Mouse (Mus musculus) kidney, postnatal 14 days (tissue): ENCODE results near the gene Gm28845.

ENCODE experiments used
- DNase-seq: peaks from one replicate; pipeline ENCODE4 v3.0.0; 2022; ENCODE audit warnings: mixed read lengths

Gm28845 gene

GRCm38 (mm10) chr1:65119438-65119837, at the start of gene Gm28845:
Gm28845 (minus strand) TSS chr1:65119558.
- DNase-seq, result no peak

DNA sequence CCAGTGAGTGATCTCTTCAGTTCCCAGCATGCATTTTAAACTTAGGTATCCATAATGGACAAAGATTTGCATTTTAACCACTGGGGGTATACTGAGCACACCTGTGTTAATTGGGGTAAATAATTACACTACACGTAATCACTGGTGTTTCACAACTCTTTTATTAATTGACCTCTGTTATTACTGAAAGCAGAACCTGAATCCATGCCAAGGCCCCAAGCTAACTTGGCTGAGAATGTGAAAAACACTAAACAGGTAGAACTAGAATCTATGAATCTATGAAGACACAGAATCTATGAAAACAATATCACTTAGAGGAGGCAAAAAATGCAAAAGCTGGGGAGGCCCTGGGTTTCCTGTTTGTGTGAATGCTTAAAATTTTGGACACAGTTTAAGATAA, 48.1 kb upstream of the Gm28845 start:
- DNase-seq, result peak; percentile 37

DNA sequence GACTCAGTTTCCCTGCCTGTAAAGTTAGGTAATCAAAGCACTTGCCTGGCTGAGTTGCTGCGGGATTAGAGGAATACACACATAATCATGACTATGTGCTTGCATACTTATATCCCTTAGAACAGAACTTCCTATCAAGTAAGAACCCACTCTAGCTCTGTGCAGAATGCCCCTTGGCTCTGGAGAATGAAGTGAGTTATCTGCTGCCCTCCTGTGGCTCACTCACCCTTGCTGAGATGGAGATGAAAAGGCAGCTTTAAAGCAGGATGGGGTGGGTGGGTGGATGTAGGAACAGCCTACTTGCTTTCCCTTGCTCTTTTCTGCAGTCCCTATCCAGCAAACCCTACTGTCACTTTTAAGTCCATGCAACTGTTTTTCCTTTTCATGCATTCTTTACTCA, 42.9 kb upstream of the Gm28845 start:
- no peak for DNase-seq

DNA sequence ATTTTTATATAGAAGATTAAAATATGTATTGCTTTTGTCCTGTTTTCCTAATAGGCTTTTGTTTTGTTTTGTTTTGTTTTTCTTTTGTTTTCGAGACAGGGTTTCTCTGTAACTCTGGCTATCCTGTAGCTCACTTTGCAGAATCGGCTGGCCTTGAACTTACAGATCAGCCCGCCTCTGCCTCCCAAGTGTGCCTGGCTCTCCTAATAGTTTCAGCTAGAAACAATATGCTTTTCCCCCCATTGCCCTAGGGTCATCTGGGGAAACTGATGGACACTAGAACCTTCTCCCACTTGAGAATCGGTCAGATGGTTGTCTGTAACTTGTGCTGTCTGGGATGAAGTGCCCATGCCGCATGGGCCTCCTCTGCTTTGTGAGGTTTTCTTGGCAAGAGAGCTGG, 36.8 kb upstream of the Gm28845 start:
- DNase-seq, result no peak

DNA sequence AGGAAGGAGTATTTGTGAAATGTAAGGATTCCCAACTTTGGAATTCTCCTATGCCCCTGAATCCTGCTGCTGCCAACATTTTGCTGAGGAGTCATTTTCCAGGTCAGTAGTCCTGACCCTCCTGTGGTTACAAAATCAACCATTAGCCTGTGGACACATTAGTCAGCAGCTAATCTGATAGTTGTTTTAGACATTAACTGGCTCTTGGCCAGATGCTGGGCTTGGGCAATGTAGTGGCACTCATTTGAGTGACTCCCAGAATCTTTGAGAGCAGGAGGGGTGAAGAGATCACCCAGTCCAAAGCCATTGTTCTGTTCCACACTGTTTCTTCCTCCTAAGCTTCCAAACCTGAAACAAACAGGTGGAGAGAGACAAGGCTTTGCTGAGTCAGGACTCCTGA, 35.5 kb upstream of the Gm28845 start:
- DNase-seq, result peak; percentile 87

- no peak for DNase-seq
These were observed 28.6 kb upstream of the Gm28845 start for GRCm38 (mm10) chr1:65147971-65148370.

DNA sequence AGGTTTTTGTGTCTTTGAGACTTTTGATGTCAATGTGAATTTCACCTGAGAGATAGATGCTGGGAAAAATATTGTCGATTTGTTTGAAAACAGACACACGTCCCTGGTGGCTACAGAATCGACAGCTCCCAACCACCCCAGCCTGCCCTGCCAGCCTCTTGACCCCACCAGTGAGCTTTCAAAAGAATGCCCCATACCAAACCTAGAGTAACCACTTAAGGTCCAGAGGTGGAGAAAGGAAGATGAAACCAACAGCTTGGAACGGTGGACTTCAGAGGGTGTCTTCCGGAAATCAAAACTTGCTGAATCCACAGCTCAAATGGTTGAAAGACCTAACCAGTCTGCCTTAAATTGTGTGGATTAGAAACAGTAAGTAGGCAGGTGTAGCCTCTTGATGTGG, 28.0 kb upstream of the Gm28845 start:
- no peak for DNase-seq

GRCm38 (mm10) chr1:65146601-65147000, 27.2 kb upstream of the Gm28845 start:
- no peak for DNase-seq

- DNase-seq, result no peak
These were observed 25.4 kb upstream of the Gm28845 start for GRCm38 (mm10) chr1:65144783-65145182.

DNA sequence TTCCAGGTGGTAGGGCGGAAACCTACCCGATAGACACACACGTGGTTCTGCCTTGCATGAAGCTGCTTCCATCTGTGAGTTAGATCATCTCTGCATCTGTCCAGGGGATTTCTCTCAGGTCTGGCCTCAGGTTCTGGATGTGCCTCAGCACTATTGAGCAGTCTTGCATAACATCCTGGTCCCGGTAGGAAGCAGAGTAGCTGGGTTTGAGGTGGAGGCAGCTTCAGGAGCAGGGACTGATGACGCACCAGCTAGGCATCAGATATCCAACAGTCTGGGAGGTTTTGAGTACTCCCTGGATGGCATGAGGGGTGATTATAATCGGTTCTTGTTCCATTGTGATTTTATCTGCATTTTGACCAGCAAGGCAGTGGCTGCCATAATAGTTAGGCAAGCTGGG, 18.2 kb upstream of the Gm28845 start:
- no peak for DNase-seq

DNA sequence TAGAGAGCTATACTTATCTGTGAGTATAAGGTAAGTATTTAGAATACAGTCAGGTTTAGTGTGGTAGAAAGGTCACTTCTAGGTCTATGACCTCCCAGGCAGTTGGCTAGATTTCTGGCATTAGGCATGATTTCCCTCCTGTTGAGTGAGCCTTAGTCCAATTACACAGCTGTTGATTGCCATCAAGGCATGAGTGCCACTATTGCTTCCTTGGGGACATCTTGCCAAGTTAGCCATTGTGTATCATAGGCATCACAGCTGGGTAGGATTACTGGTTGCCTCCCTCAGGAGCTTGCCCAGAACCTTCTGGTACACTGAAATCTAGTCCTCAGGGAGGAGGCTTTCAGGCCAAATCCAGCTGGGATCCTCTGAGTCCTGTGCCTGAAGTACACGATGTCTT, 13.5 kb upstream of the Gm28845 start:
- no peak for DNase-seq

DNA sequence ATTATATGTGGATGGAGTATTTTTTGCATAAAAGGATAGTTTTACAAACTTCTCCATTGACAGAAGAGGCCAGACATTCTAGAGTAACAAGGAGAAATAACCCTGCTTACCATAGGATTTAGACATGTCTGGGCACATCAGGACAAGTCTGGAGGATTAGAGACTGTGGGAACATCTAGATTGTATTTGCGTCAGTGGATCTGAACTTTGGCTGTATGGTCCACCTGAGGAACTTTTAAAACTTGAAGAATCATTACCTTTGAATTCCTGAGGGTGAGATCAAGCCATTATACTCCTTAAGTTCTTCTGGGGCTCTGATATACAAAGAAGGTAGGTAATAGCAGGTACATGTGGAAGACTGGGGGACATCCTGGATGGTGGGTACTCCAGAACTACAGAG, 12.3 kb upstream of the Gm28845 start:
- no peak for DNase-seq

DNA sequence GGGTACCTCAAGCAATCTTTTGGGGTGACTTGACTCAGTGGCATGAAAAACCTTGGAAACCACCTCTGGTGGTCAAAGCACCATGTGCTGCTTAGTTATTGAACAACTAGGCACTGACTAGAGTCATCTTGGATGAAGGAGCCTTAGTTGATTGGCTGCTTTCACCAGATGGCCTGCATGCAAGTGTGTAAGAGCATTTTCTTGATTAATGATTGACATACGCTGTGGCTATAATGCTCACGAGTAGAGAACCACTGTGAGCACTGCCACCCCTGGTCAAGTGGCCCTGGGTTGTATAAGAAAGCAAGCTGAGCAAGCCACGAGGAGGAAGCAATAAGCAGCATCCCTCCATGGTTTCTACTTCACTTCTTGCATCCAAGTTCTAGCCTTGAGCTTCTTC, 10.9 kb upstream of the Gm28845 start:
- peak; percentile 34 for DNase-seq

GRCm38 (mm10) chr1:65129634-65130180, 10.3 kb upstream of the Gm28845 start:
- DNase-seq, result no peak

DNA sequence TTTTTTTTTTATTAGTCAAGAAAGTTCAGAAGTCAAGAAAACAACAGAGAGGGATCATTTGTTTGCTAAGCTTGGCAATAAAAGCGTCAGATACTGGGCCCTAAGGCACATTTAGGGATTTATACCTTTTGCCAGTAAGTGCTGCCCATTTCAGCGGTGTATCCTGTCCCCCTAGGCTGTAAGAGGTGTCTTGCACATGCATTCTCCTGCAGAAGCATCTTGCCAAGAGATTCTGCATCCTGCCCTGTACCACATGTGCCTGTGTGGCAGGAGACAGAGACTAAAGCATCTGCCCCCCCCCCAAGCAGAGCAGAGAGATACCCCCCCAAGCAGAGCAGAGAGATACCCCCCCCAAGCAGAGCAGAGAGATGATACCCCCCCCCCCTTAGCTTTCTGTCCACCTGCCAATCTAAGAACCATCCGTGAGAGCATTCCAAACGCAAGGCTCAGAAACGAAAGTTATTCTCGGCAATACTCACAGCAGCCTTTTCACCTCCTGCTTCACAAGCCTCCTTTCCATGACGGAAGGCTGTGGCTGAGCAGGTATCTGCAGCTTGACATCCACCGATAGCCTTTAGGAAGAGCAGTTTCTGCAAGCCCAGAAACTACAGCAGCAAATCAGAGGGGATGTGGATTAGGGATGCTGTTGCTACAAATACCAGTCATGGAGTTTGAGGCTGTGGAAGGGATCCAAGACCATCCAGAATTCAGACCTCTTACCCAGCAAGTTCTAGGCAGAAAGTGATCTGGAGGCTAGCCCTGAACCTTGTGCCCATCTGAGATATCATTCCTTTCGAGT, 3.4 kb upstream of the Gm28845 start, which contains the start of gene D630023F18Rik:
Gene D630023F18Rik, minus strand, starts transcription at position 641 of the 799 bp plus-strand sequence.
- DNase-seq, result no peak

DNA sequence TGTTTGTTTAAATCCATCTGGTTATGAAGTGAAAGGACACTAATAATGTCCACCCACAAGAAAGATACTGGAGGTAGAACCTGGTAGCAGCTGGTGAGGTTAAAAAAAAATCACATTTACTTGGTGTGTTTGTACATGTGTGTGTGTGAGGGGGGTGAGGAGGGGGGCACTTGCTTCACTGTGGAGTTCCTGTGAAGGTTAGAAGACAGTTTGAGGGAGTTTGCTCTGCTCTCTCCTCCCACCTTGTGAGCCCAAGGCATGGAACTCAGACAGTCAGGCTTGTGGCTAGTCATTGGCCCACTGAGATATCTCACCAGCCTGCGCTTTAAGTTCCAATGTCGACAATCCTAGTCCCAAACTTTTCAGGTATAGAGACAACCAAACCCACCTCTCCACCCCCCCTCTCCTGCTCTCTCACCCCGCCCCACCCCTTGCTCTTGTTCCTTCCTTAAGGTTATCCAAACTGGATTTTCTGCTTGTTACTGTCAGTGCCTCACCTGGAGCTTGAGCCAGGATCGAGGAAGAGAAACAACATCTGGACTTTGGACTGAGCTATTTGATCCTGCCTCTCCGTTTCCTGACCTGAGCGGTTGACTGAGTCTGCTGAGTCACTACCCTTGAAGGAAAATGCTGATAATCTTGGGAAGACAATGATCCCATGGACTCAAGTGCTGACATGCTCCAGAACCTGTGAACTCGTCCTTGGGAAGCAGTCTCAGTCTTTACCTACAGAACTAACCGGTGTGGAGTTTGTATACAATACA, 1.0 kb downstream of the Gm28845 start:
- DNase-seq, result peak; percentile 74

- DNase-seq, result no peak
These were observed 5.7 kb downstream of the Gm28845 start for GRCm38 (mm10) chr1:65113536-65114172.

DNA sequence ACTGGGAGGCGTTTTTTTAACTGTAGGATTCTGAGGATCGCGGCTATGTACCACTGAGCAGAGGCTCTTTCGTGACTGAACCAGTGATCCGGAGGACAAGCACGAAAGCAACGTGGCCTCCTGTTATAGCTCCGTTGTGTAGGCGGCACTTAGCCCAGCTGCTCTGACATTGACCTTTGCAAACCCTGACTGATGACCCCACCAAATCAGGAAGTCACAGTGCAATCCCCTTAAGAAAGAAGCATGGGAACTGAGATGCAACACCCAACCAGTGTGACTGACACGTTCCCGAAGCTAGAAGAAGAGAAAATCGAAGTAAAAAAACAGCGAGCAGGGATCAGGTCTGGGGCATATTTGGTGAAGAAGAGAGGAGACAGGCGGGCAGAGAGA, 6.6 kb downstream of the Gm28845 start:
- DNase-seq, result no peak

DNA sequence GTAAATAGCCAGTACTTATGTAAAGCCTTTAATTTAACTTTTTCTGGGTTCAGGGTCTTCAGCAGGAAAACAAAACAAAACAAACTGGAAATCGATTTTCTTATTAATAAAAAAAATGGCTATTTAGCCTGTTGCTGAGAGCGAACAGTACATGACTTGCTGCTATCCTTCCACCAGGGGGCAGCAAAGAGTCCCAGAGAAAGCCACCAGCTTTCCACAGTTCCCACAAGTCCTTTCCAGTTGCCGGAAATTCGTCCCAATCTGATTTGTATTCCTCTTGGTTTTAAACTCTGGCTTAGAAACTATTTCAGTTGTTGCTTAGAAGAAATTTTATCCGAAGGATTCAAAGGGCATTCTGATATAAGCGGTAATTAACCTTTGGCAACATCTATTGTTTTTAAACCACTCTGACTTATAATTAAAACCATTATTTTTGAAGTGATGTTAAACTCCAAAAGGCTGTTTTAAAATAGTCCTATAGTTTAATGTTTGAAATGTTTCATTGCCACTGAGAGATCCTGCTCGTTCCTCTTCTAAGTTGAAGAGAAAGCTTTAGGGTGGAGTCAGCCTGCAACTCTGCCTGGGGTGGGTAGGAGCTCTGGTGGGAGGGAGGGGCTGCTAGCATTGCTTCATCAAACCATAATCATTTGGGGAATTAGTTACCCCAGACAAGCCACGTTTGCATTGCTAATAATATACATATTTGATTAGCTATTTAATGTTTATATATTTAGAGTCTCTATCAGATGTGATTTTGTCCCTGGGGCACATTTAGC, 7.1 kb downstream of the Gm28845 start:
- DNase-seq, result peak; percentile 83

DNA sequence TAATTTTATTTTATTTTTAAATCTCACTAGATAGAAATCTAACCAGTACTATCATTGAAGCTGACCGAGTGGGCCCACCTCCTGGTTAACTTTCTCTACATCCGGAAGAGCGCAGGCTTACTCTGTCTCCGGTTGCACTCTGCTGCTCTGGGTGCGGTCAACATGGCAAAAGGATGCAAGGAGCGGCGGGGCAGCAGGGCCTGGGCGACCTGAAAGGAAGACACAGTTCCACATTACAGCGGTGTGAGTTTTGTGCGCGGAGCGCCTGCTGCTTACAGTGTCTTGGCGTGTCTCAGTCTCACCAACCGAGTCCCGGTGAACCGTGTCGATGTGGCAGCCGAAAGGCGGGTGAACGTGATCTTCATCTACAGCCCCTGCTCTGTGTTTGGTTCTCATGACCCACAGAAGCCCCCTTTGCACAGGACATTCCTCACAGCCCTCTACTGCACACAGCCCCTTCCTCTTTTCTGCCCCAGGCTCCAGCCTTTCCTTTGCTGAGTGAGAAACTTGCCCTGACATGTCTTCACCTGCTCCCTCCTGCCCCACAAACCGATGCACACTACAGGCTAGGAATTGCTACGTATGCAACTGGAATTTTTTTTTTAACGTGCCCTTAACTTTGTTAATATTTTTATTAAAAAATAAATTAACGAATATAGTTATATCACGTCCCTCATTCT, 9.5 kb downstream of the Gm28845 start:
- no peak for DNase-seq

- no peak for DNase-seq
These were observed 10.2 kb downstream of the Gm28845 start for GRCm38 (mm10) chr1:65109196-65109595.
